Mouse (Mus musculus) neutrophil, adult 5-6 weeks (primary cell): ENCODE results near the gene Epha4. TPM values are rescaled to one million over a fixed set of nuclear protein-coding genes. Genes with fewer than 3 reads are reported as not detected.

Experiments
- ATAC-seq: fragments of 151-379, 151-347 bp; 2 replicates; pipeline ENCODE4 v1.8.0; 2017; ENCODE audit warnings: mild to moderate bottlenecking, moderate TSS enrichment; ENCODE audit not compliant: insufficient number of reproducible peaks, poor library complexity, low FRiP score, severe bottlenecking; ENCODE audit errors: extremely low read depth
- total RNA-seq: library from RNA; stranded (forward); fragments of 200-1000 nt; gene quantifications from 2 replicates; pipeline ENCODE4 v1.2.3, GENCODE M21; 2017

Epha4 gene
- 0.81 and 1.2 TPM in 2 replicates for total RNA-seq

DNA sequence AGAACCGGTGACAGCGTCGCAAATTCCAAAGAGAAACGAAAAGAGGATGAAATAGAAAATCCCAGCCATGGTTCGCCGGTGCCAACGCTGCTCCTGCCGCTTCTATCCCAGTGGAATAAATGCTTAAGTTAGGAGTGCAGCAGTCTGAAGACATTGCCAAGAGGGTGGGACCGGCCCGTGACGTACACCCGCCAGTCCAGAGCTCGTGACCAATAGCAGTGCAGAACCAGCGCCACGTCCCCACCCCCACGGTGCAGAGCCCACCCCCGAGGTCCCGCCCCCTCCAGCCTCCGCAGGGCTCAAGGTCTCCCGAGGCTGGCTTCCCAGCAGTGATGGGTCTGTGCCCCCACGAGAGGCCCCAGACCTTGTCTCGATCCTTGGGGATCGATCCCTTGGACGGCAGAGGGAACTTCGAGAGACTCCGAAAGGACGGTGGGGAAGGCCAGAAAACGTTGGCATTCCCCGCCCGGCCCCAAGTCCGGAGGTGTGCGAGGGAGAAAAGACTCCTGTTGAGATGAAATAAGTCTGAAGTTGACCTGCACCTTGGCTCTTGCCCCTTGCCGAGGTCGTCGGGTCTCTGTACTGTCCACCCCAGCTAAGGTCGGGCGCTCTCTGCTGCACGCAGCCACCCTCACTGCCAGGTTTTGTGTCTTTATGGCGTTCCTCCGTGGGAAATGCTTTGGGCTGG lies at the start of gene Epha4:
Epha4 (minus strand) TSS at position 126 of the 688 bp plus-strand sequence.
- ATAC-seq = no peak

DNA sequence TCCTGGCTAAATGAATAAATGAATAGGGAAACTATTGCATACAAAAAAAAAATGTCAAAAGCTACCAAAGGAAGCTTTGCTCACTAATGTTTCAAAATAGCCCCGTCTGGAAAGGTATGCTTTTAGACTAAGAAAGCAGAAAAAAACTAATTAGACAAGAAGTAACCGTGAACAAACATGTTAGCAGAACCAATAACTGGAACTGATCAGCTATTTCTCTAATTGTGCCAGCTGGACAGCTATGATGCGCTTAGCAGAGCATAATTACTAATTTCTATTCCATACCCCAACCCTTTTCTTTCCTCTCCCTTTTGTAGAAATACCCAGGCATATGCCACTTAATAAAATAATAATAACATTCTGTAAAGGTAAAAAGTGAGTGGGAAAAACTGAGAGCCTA lies 41.3 kb upstream of the Epha4 start:
- ATAC-seq = no peak

- no peak for ATAC-seq
Observed at GRCm38 (mm10) chr1:77551927-77552326, 37.0 kb upstream of the Epha4 start.

- no peak for ATAC-seq
Observed at GRCm38 (mm10) chr1:77545722-77546121, 30.8 kb upstream of the Epha4 start.

GRCm38 (mm10) chr1:77545035-77545434 lies 30.1 kb upstream of the Epha4 start:
- no peak for ATAC-seq

DNA sequence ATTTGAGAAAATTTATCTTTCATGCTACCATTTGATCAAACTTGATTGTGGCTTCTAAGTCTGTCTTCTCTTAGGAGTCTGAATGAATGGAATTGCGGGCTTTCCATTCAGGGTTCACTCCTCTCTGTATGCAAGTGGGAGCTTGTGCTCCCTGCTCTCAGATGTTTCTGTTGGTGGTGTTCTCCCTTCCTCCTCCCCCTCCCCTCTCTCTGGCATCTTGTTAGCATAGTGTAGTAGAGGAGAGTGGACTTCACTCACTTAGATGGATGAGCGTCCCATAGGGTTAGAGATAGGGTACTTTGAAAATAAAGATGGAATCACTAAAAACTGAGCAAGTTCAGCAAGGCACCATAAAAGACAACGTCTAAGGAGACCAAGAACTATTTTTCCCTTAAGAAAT lies 29.4 kb upstream of the Epha4 start:
- ATAC-seq = no peak

DNA sequence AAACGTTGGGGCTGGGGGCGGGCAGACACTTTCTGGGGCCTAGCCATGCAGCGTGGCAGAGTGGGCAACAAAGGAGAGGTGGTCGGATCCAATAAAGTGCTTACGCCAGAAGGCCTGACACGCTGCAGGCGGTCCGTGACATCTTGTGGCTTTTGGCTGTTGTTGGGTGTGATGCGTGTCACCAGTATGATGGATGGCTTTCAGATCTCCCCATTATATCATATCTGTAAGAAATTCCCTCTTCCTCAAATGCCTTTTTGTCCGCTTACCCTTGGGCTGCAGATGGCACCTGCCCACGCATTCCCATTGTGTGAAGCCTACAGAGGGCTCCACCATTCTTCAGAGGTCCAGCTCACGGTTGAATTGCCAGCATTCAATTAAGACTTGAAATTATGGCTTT lies 25.1 kb upstream of the Epha4 start:
- no peak for ATAC-seq

- no peak for ATAC-seq
Observed at GRCm38 (mm10) chr1:77538559-77538958, 23.7 kb upstream of the Epha4 start.

- no peak for ATAC-seq
Observed at GRCm38 (mm10) chr1:77535905-77536304, 21.0 kb upstream of the Epha4 start.

GRCm38 (mm10) chr1:77532576-77533183 lies 17.8 kb upstream of the Epha4 start:
- no peak for ATAC-seq

GRCm38 (mm10) chr1:77531934-77532575 lies 17.2 kb upstream of the Epha4 start:
- no peak for ATAC-seq

GRCm38 (mm10) chr1:77525082-77525481 lies 10.2 kb upstream of the Epha4 start:
- ATAC-seq = no peak

DNA sequence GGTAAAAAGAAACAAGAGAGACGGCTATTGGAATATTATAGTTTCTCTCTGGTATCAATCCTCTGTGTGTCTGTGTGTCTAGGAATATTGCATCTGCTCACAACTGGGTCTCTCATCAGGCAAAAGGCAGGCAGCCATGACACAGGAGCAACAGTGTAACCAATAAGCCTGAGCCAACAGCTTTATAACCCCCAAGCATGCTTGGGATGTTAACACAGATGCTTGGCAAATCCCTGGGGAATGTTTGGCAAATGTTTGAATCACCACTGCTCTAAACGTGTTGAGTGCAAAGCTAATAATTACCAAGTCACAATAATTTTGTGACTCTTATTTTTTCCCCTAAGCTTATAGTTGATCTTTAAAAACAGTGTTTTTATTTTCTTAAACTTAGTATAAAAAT lies 8.5 kb upstream of the Epha4 start:
- ATAC-seq = no peak

GRCm38 (mm10) chr1:77521640-77522539 lies 7.0 kb upstream of the Epha4 start:
- no peak for ATAC-seq

DNA sequence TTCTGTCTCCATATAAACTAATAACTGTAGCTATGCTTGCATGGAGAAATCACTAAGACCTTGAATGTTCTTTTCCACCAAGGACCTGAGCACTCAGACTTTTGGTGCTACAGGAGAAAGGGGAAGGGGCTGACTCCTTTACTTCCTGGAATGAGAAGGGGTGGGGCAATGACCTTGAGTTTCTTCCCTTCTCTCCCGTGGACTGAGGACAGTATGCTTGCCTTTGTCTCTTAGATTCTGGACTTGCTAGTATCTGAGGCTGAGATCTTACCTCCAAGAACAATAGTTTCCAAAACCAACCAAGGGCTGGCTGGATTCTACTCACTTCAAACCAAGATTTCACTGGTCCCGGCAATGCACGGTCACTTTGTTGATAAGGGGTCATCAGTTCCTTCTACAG lies 3.8 kb upstream of the Epha4 start:
- no peak for ATAC-seq

GRCm38 (mm10) chr1:77516203-77516991 lies 1.5 kb upstream of the Epha4 start:
- no peak for ATAC-seq

DNA sequence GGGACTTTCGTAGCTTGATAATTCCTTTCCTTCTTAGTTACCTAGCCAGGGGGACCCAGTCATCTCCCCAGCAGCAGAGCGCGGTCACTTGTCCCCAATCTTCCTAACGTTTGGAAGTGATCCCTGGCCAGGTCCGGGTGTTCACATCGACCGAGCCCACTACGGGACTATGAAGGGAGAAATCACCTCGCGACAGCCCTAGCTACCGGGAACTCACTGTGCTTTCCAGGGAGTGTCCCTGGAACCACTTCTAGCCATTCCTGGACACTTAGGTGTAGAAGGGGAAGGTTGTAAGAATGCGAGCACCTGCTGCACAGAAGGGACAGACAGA lies 728 bp upstream of the Epha4 start:
- no peak for ATAC-seq

DNA sequence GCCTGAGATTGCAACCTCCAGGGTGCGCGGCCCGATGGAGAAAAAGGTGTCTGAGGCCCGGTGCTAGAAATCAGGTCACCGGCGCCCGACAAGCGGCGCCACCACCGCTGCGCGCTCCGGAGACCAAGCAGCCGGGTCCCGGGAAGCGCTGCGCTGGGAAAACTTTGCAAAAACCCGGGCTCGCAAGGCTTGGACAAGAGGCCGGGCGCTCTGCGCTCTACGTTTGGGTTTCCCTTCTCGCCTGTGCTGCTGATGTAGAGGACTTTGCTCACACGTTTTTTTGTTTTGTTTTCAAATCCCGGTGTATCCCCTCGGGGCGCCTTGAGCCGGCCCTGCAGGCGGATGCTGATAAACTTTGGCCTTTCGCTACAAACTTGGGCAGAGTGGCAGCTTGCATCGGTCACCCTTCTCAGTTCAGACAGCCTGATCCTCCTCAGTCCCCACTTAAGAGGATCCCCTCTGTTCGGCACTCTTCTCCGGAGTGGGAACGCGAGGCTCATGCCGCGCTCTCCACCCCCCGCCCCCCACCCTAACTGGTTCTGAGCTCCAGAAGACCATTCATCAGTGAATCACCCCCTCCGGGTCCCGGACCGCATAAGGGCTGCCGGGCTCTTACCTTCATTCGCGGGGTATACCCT lies 444 bp downstream of the Epha4 start:
- ATAC-seq = no peak
